Mouse (Mus musculus) liver, embryonic 16.5 days (tissue): ENCODE measurements around the gene Depdc5. TPM values are rescaled to one million over a fixed set of nuclear protein-coding genes. Genes with fewer than 3 reads are reported as not detected.
A peak's percentile ranks its signal among the peaks of the same experiment; 100 is the strongest.
"Not testable (repeated sequence)": the region's sequence is repeated elsewhere in the genome, so short reads cannot be mapped to it uniquely, and the experiment has no call there.

ENCODE experiments used
- ATAC-seq: fragments of 200-750 bp; cut with Nextera tagmentation; 2 replicates; pipeline ENCODE4 v1.8.0; 2017; ENCODE audit warnings: low read depth, mild to moderate bottlenecking, moderate number of reproducible peaks, moderate library complexity
- H3K27ac ChIP-seq: fragments of 300-500 bp; sonication (generic); 2 replicates; pipeline ENCODE4 v1.5.1; 2014; ENCODE audit warnings: mild to moderate bottlenecking, low read length
- H3K27me3 ChIP-seq: fragments of 300-500 bp; sonication (generic); 2 replicates; pipeline ENCODE4 v1.6.1; 2014; ENCODE audit warnings: low read depth, low read length, mixed read lengths; ENCODE audit not compliant: control insufficient read depth, insufficient read depth
- H3K36me3 ChIP-seq: fragments of 300-500 bp; sonication (generic); 2 replicates; pipeline ENCODE4 v1.6.1; 2014; ENCODE audit warnings: mild to moderate bottlenecking; ENCODE audit not compliant: control insufficient read depth, insufficient read depth
- H3K4me1 ChIP-seq: fragments of 300-500 bp; sonication (generic); 2 replicates; pipeline ENCODE4 v1.6.1; 2014; ENCODE audit warnings: low read depth, low read length, mixed read lengths; ENCODE audit not compliant: control insufficient read depth
- H3K4me2 ChIP-seq: fragments of 300-500 bp; sonication (generic); 2 replicates; pipeline ENCODE4 v1.6.1; 2014; ENCODE audit warnings: low read depth, low read length, mixed read lengths
- H3K4me3 ChIP-seq: fragments of 300-500 bp; sonication (generic); 2 replicates; pipeline ENCODE4 v1.5.1; 2014; ENCODE audit warnings: low read depth, mild to moderate bottlenecking, low read length
- H3K9ac ChIP-seq: fragments of 300-500 bp; sonication (generic); 2 replicates; pipeline ENCODE4 v1.6.1; 2014; ENCODE audit warnings: low read depth, low read length
- H3K9me3 ChIP-seq: fragments of 300-500 bp; sonication (generic); replicated peaks from 2 replicates; pipeline ENCODE4 v1.6.1; 2016; ENCODE audit warnings: low read length; ENCODE audit not compliant: control insufficient read depth
- WGBS: fragments of 180-500 bp; shearing (Covaris S2); extraction: QIAGEN DNeasy Blood & Tissue Kit; methylation state at CpG from one replicate; pipeline ENCODE4 v1.1.7; 2014; ENCODE audit not compliant: insufficient replicate concordance; 5-methylcytosine and 5-hydroxymethylcytosine counted together
- polyA plus RNA-seq: library from polyadenylated mRNA; unstranded; fragments of >200 nt; fragmentation: Nextera tagmentation; extraction: Ambion mirVana; gene quantifications from 2 replicates; pipeline ENCODE4 v1.2.1, GENCODE M21; 2015

The Depdc5 gene
- polyA plus RNA-seq, 1 experiment from 2014 or later: 8.0 TPM

GRCm38 (mm10) chr5:33038656-33039509, 175.4 kb downstream of the Depdc5 start:
- Histone ChIP-seq H3K9me3 (no peaks in the 10 kb centered on the region), H3K27me3 (no peaks in the 10 kb centered on the region), H3K27ac (no peak overlapping the region), H3K36me3 (no peaks in the 10 kb centered on the region), H3K4me1 (peaks cover 5% of the 10 kb centered on the region), H3K9ac (no peak overlapping the region), H3K4me2 (peak overlapping the region; percentile 51; the same call in 1 of the 2 replicates), H3K4me3 (0 out of 2 replicates have a peak overlapping the region, but pooled peaks have one; percentile 21)
- ATAC-seq: no peak
- 28% methylated on average over 13 of the region's 13 CpGs for WGBS

DNA sequence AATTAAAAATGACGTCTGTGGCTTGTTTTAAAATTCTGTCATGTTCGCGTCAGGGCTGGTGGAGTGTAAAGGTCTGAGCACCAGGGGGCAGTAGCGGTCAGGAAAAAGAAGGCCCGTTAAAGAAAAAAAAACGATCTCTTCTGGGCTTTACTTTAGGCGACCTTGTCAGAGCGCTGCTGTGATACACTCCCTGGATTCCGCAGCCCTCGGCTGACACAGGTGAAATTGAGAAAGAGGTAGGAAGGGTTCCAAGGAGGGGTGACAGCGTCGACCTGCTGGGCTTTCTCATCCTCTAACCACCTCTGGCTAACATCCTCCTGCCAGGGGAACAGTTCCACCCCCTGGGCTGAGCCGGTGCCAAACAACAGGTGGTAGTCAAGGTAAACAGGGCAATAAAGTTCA, 176.0 kb downstream of the Depdc5 start:
- H3K4me1 ChIP-seq: no peaks in the 10 kb centered on the region; the same call in 1 of the 2 replicates
- no peaks in the 10 kb centered on the region for H3K9me3 ChIP-seq
- no peaks in the 10 kb centered on the region for H3K27me3 ChIP-seq
- peak overlapping the region; percentile 21; the same call in 1 of the 2 replicates for H3K4me3 ChIP-seq
- ATAC-seq: no peak
- no peak overlapping the region for H3K27ac ChIP-seq
- H3K36me3 ChIP-seq: no peaks in the 10 kb centered on the region
- 5% methylated on average over 13 of the region's 13 CpGs for WGBS
- H3K4me2 ChIP-seq: peak overlapping the region; percentile 51; the same call in 1 of the 2 replicates
- no peak overlapping the region for H3K9ac ChIP-seq

- 15% methylated on average over 1 of the region's 1 CpGs for WGBS
- H3K36me3 ChIP-seq, H3K27me3 ChIP-seq, H3K4me2 ChIP-seq, H3K9me3 ChIP-seq, H3K4me1 ChIP-seq, ATAC-seq, H3K4me3 ChIP-seq, H3K9ac ChIP-seq, H3K27ac ChIP-seq: not testable (repeated sequence)
Observed at GRCm38 (mm10) chr5:33040735-33041134, 177.2 kb downstream of the Depdc5 start.

DNA sequence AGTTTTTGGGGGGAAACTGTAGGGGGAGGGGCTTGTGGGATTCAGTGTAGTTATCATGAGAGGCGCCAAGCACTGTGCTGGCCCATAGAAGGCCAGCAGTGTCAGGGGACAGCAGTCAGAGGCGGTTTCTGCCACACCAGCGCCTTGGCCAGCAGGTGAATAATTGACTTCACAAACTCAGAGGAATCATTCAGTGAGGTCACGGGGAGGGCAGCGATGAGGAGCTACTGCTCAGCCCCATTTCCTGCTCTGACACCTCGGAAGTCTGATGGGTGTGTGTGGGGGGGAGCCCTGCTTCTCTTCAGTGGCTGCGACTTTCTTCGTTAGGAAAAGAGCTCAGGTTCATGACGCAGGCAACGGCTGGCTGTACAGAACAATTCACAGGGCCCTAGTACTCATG, 179.9 kb downstream of the Depdc5 start:
- Histone ChIP-seq H3K27me3 (no peaks in the 10 kb centered on the region), H3K36me3 (no peaks in the 10 kb centered on the region), H3K4me2 (no peak overlapping the region), H3K9me3 (peaks cover 2% of the 10 kb centered on the region; the same call in 1 of the 2 replicates), H3K27ac (no peak overlapping the region), H3K9ac (no peak overlapping the region), H3K4me1 (no peaks in the 10 kb centered on the region; the same call in 1 of the 2 replicates), H3K4me3 (no peak overlapping the region)
- WGBS: 44% methylated on average over 10 of the region's 10 CpGs
- no peak for ATAC-seq

Other genes starting within 250 kb of the Depdc5 start
- 33.4 and 34.5 TPM in 2 replicates for gene Pisd, start 78.1 kb upstream of the Depdc5 start, polyA plus RNA-seq
- not detected in 2 replicates for gene Gm20671, start 36.6 kb upstream of the Depdc5 start, polyA plus RNA-seq
- 6.2 and 8.0 TPM in 2 replicates for gene Prr14l, start 9.4 kb upstream of the Depdc5 start, polyA plus RNA-seq
- 170 and 188 TPM in 2 replicates for gene Ywhah, start 155.1 kb downstream of the Depdc5 start, polyA plus RNA-seq
- 0.74 TPM in 1 of 2 replicates, not detected in the other for gene Slc5a1, start 240.5 kb downstream of the Depdc5 start, polyA plus RNA-seq